Mouse (Mus musculus) stomach, embryonic 16.5 days (tissue): Measurements from ENCODE around the gene Sspo. TPM values are rescaled to one million over a fixed set of nuclear protein-coding genes. Genes with fewer than 3 reads are reported as not detected.

Source experiments
- microRNA-seq: library from miRNA; unstranded; fragments of <30 nt; microRNA quantifications from one replicate; pipeline ENCODE4, GENCODE M21; 2016
- polyA plus RNA-seq: library from polyadenylated mRNA; unstranded; fragments of >200 nt; fragmentation: Nextera tagmentation; extraction: Ambion mirVana; gene quantifications from 2 replicates; pipeline ENCODE4 v1.2.1, GENCODE M21; 2015

Sspo gene
- polyA plus RNA-seq, 1 experiment from 2014 or later: 0.89 TPM

Small RNA genes lying within 50 kb of the gene (microRNA-seq; reads per million reads assigned to microRNA genes)
- not detected for gene Gm24325

Other genes with a start within 250 kb of the Sspo start
- 16.2 and 16.8 TPM in 2 replicates for gene Krba1, start 52.6 kb upstream of the Sspo start, polyA plus RNA-seq
- gene Zfp467, start 2.4 kb upstream of the Sspo start, polyA plus RNA-seq: 24.1 and 24.4 TPM in 2 replicates
- gene Atp6v0e2, start 89.4 kb downstream of the Sspo start, polyA plus RNA-seq: 23.3 and 25.7 TPM in 2 replicates
- 7.5 and 9.6 TPM in 2 replicates for gene Lrrc61, start 106.6 kb downstream of the Sspo start, polyA plus RNA-seq
- gene Rarres2, start 124.6 kb downstream of the Sspo start, polyA plus RNA-seq: 122 and 128 TPM in 2 replicates
- not detected in 2 replicates for gene Gm45021, start 141.4 kb downstream of the Sspo start, polyA plus RNA-seq
- 25.7 and 28.0 TPM in 2 replicates for gene Repin1, start 145.7 kb downstream of the Sspo start, polyA plus RNA-seq
- 0.70 and 1.8 TPM in 2 replicates for gene Gm44965, start 145.7 kb downstream of the Sspo start, polyA plus RNA-seq
- 5.2 and 5.9 TPM in 2 replicates for gene Zfp775, start 153.8 kb downstream of the Sspo start, polyA plus RNA-seq
- gene AI854703, start 178.5 kb downstream of the Sspo start, polyA plus RNA-seq: 1.1 and 1.3 TPM in 2 replicates
- gene Gimap8, start 199.0 kb downstream of the Sspo start, polyA plus RNA-seq: 1.6 and 1.8 TPM in 2 replicates
- gene Gimap9, start 227.9 kb downstream of the Sspo start, polyA plus RNA-seq: 8.9 and 9.8 TPM in 2 replicates
- gene Gimap4, start 236.3 kb downstream of the Sspo start, polyA plus RNA-seq: 19.3 and 22.2 TPM in 2 replicates